Mouse (Mus musculus) CD4-positive, CD25-positive, alpha-beta regulatory T cell, adult 2 months (primary cell): ENCODE measurements around the gene Mettl17.

Source experiments
- DNase-seq: peaks from one replicate; pipeline ENCODE4 v3.0.0-alpha.2; 2012; ENCODE audit warnings: low read depth, low spot score

Gene Mettl17

DNA sequence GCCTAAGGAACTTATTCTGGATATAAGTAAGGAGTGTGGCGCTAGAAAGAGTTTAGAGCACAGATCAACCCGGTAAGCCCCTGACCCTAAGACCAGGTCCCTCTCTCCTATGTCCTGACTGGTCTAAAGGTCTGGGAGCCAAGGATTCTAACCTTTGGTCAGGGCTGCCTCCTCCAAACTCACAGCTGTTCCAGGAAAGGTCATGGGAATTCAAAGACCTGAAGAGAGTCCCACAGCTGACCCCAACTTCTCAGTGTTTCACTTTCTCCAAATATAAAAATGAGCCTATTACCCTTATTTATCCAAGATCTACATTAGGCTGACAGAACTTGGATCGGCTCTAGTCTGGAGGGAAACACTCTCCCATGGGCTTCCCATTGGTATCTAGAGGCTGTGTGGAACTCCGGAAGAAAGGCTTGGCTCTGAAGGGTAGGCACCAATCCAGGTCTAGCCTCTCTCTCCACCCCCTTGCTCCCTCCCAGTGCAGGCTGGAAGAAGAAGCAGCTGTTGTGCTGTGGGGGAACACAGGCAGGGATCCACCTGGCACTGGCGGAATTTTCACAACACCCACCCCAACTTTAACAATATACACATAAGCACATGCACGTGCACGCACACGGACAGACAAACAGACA lies 44.8 kb downstream of the Mettl17 start:
- no peak for DNase-seq

DNA sequence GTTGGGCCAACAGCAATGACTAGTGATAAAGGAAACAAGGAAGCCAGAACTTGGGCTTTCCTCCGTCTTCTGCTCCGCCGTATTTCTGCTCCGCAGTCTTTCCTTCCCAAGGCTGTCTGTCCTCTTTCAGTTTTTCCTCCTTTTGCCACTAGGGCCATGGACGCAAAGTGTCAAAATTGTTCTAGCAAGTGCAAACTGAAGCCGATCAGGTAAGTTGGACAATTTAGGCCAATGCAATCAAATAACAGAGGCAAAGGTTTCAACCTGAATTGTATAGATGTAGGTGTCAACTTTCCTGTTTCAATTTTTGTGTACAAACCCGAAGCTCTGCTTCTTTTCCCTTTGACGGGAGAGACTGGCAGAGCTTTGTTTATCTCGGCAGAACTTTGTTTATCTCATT lies 45.3 kb downstream of the Mettl17 start:
- DNase-seq: no peak

- peak; percentile 78 for DNase-seq
These were observed 46.2 kb downstream of the Mettl17 start for GRCm38 (mm10) chr14:51930824-51931223.

DNA sequence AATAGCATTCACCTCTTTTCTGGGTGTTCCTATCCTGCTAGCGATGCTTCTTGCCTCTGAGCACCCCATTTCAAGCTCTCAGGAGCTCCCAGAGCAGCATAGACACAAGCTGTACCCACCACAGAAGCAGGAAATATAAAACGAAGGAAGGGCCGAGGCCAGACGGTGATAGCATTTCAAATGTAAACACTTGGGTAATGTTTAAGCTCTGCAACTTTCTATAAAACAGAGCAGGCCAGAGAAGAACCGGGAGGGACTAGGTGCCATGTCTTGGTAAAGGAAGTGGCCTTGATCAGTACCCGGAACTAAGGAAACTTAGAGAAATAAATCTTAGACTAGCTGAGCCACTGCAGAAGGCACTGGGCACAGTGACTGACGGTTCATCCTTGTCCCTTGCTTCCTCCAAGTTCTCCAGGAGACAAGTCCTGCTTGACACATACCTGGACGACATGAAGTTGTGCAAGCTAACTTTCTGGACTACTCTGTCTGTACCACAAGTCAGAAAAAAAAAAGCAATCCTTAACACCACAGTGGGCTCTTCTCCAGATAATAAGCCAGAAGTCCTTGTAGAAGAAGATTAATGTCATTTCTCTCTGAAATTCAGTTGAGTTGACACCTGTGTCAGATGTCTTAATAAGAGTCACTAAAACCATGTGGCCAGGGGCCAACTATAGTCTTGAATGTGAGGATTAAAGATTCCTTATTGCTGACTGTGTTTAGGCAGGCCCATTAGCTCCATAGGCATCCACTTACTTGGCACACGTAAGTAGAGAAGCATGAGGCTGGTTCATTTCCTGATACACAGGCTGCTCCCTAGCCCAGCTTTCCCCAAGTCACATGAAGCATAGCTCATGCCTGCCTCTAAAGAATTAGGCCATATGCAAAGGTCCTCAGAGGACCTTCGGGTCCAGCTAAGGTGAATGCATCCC lies 47.7 kb downstream of the Mettl17 start:
- DNase-seq: no peak

GRCm38 (mm10) chr14:51939005-51939404 lies 54.4 kb downstream of the Mettl17 start:
- DNase-seq: no peak

DNA sequence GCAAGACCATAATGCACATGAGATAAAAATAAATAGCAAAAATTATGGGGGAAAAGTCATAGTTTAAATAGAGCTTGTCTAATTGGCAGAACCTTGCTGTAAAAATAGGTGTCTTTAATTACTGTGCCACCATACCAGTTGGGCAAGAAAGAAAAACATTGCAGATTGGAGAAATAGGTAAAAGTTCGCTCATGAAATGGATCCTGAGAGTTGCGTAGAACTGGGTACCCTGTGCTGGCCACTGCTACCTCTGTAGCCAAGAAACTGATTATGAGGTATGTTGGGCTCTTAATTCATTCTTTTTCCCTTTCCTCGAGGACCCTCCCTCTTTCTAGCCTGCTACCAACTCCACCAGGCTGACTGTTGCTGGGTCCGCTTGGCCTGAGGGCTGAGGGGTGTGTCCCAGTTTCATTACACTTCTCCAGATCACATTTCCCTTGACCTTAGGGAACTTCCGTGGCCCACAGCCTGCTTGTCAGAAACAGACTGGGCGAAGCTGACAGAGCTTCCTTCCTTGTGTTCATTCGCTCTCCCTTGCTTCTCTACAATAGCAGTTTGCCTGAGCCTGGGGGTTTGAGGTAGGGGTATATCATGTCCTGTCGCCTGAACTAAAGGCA lies 56.4 kb downstream of the Mettl17 start:
- DNase-seq: no peak

- no peak for DNase-seq
These were observed 56.9 kb downstream of the Mettl17 start for GRCm38 (mm10) chr14:51941577-51941976.

GRCm38 (mm10) chr14:51942236-51942635 lies 57.6 kb downstream of the Mettl17 start:
- DNase-seq: no peak
